Mouse (Mus musculus) neural tube, embryonic 15.5 days (tissue): Measurements from ENCODE around the gene Hpd. TPM values are rescaled to one million over a fixed set of nuclear protein-coding genes. Genes with fewer than 3 reads are reported as not detected.
A peak's percentile ranks its signal among the peaks of the same experiment; 100 is the strongest.

ENCODE experiments used
- ATAC-seq: fragments of 200-750 bp; cut with Nextera tagmentation; 2 replicates; pipeline ENCODE4 v1.8.0; 2017; ENCODE audit warnings: mild to moderate bottlenecking, moderate TSS enrichment, moderate library complexity; ENCODE audit not compliant: low FRiP score
- H3K27ac ChIP-seq: fragments of 300-500 bp; sonication (generic); replicated peaks from 2 replicates; pipeline ENCODE4 v1.5.1; 2015; ENCODE audit warnings: mild to moderate bottlenecking, inconsistent platforms
- H3K27me3 ChIP-seq: fragments of 300-500 bp; sonication (generic); replicated peaks from 2 replicates; pipeline ENCODE4 v1.6.1; 2015; ENCODE audit warnings: inconsistent platforms
- H3K36me3 ChIP-seq: fragments of 300-500 bp; sonication (generic); 2 replicates; pipeline ENCODE4 v1.6.1; 2015; ENCODE audit warnings: inconsistent platforms
- H3K4me1 ChIP-seq: fragments of 300-500 bp; sonication (generic); 2 replicates; pipeline ENCODE4 v1.6.1; 2015; ENCODE audit warnings: inconsistent platforms
- H3K4me2 ChIP-seq: fragments of 300-500 bp; sonication (generic); 2 replicates; pipeline ENCODE4 v1.6.1; 2015; ENCODE audit warnings: inconsistent platforms, mild to moderate bottlenecking, moderate library complexity
- H3K4me3 ChIP-seq: fragments of 300-500 bp; sonication (generic); replicated peaks from 2 replicates; pipeline ENCODE4 v1.5.1; 2015; ENCODE audit warnings: mild to moderate bottlenecking, inconsistent platforms
- H3K9ac ChIP-seq: fragments of 300-500 bp; sonication (generic); replicated peaks from 2 replicates; pipeline ENCODE4 v1.6.1; 2015; ENCODE audit warnings: mild to moderate bottlenecking, inconsistent platforms
- H3K9me3 ChIP-seq: fragments of 300-500 bp; sonication (generic); replicated peaks from 2 replicates; pipeline ENCODE4 v1.6.1; 2016; ENCODE audit warnings: inconsistent platforms
- WGBS: fragments of 180-500 bp; shearing (Covaris S2); methylation state at CpG from one replicate; pipeline ENCODE4 v1.1.7; 2015; ENCODE audit warnings: mixed read lengths; 5-methylcytosine and 5-hydroxymethylcytosine counted together
- polyA plus RNA-seq: library from polyadenylated mRNA; unstranded; fragments of >200 nt; fragmentation: Nextera tagmentation; extraction: Ambion mirVana; gene quantifications from 2 replicates; pipeline ENCODE4 v1.2.1, GENCODE M21; 2015

The Hpd gene
- polyA plus RNA-seq, 1 experiment from 2014 or later, result not detected

- Histone ChIP-seq H3K36me3 (peaks cover 84% of the 10 kb centered on the region), H3K9me3 (no peaks in the 10 kb centered on the region), H3K4me1 (no peaks in the 10 kb centered on the region; the same call in 1 of the 2 replicates), H3K27me3 (no peaks in the 10 kb centered on the region), H3K4me2 (no peak overlapping the region), H3K9ac (no peak overlapping the region), H3K27ac (no peak overlapping the region), H3K4me3 (no peak overlapping the region)
- 92% methylated on average over 4 of the region's 4 CpGs for WGBS
- no peak for ATAC-seq
These were observed 24.6 kb downstream of the Hpd start for GRCm38 (mm10) chr5:123157972-123158371.

- Histone ChIP-seq H3K9me3 (no peaks in the 10 kb centered on the region), H3K36me3 (peaks cover 84% of the 10 kb centered on the region), H3K27me3 (no peaks in the 10 kb centered on the region), H3K9ac (no peak overlapping the region), H3K4me2 (no peak overlapping the region), H3K27ac (no peak overlapping the region), H3K4me1 (peaks cover 4% of the 10 kb centered on the region; the same call in 1 of the 2 replicates), H3K4me3 (no peak overlapping the region)
- WGBS, result 89% methylated on average over 12 of the region's 12 CpGs
- ATAC-seq, result no peak
These were observed 25.8 kb downstream of the Hpd start for GRCm38 (mm10) chr5:123156763-123157162.

- Histone ChIP-seq H3K4me3 (no peak overlapping the region), H3K27me3 (no peaks in the 10 kb centered on the region), H3K9ac (no peak overlapping the region), H3K4me1 (peaks cover 17% of the 10 kb centered on the region), H3K27ac (no peak overlapping the region), H3K4me2 (no peak overlapping the region), H3K36me3 (peaks cover 73% of the 10 kb centered on the region), H3K9me3 (no peaks in the 10 kb centered on the region)
- no peak for ATAC-seq
- 69% methylated on average over 7 of the region's 7 CpGs for WGBS
These were observed 27.1 kb downstream of the Hpd start for GRCm38 (mm10) chr5:123155425-123155824.

- peaks cover 42% of the 10 kb centered on the region for H3K4me1 ChIP-seq
- peaks cover 61% of the 10 kb centered on the region for H3K36me3 ChIP-seq
- no peak overlapping the region for H3K4me3 ChIP-seq
- WGBS, result 67% methylated on average over 1 of the region's 1 CpGs
- ATAC-seq, result no peak
- H3K4me2 ChIP-seq, result no peak overlapping the region
- no peaks in the 10 kb centered on the region for H3K9me3 ChIP-seq
- no peaks in the 10 kb centered on the region for H3K27me3 ChIP-seq
- H3K27ac ChIP-seq, result no peak overlapping the region
- H3K9ac ChIP-seq, result no peak overlapping the region
These were observed 29.6 kb downstream of the Hpd start for GRCm38 (mm10) chr5:123152901-123153300.

- Histone ChIP-seq H3K9me3 (no peaks in the 10 kb centered on the region), H3K27me3 (no peaks in the 10 kb centered on the region), H3K4me1 (peaks cover 52% of the 10 kb centered on the region), H3K36me3 (peaks cover 61% of the 10 kb centered on the region), H3K9ac (no peak overlapping the region), H3K27ac (no peak overlapping the region), H3K4me2 (peak overlapping the region; percentile 73), H3K4me3 (no peak overlapping the region)
- WGBS, result 93% methylated on average over 18 of the region's 19 CpGs
- no peak for ATAC-seq
These were observed 30.7 kb downstream of the Hpd start for GRCm38 (mm10) chr5:123151707-123152362.

GRCm38 (mm10) chr5:123151077-123151476, 31.4 kb downstream of the Hpd start:
- no peak overlapping the region for H3K27ac ChIP-seq
- H3K4me2 ChIP-seq, result peak overlapping the region; percentile 73
- 37% methylated on average over 7 of the region's 7 CpGs for WGBS
- H3K9ac ChIP-seq, result no peak overlapping the region
- 0 out of 2 replicates have a peak, but pooled peaks have one; percentile 6 for ATAC-seq
- H3K4me1 ChIP-seq, result peaks cover 59% of the 10 kb centered on the region
- H3K27me3 ChIP-seq, result no peaks in the 10 kb centered on the region
- peak overlapping the region; percentile 43 for H3K4me3 ChIP-seq
- H3K36me3 ChIP-seq, result peaks cover 64% of the 10 kb centered on the region
- H3K9me3 ChIP-seq, result no peaks in the 10 kb centered on the region

- Histone ChIP-seq H3K4me1 (peaks cover 64% of the 10 kb centered on the region), H3K27ac (no peak overlapping the region), H3K4me3 (peak overlapping the region; percentile 43), H3K4me2 (peak overlapping the region; percentile 73), H3K9ac (peak overlapping the region; percentile 37), H3K9me3 (no peaks in the 10 kb centered on the region), H3K27me3 (no peaks in the 10 kb centered on the region), H3K36me3 (peaks cover 62% of the 10 kb centered on the region)
- WGBS, result 36% methylated on average over 7 of the region's 7 CpGs
- ATAC-seq, result peak; percentile 11; the same call in 1 of the 2 replicates
These were observed 31.9 kb downstream of the Hpd start for GRCm38 (mm10) chr5:123150641-123151040.

GRCm38 (mm10) chr5:123149451-123150400, 32.8 kb downstream of the Hpd start:
- ATAC-seq, result peak; percentile 79
- Histone ChIP-seq H3K4me1 (peaks cover 73% of the 10 kb centered on the region), H3K27me3 (no peaks in the 10 kb centered on the region), H3K9me3 (no peaks in the 10 kb centered on the region), H3K36me3 (peaks cover 58% of the 10 kb centered on the region), H3K9ac (peak overlapping the region; percentile 37), H3K4me3 (peak overlapping the region; percentile 43), H3K27ac (no peak overlapping the region), H3K4me2 (peak overlapping the region; percentile 73)
- 8% methylated on average over 19 of the region's 19 CpGs for WGBS

- WGBS, result 77% methylated on average over 25 of the region's 25 CpGs
- Histone ChIP-seq H3K4me1 (peaks cover 85% of the 10 kb centered on the region), H3K4me2 (peak overlapping the region; percentile 73), H3K9me3 (no peaks in the 10 kb centered on the region), H3K27ac (no peak overlapping the region), H3K4me3 (no peak overlapping the region), H3K36me3 (peaks cover 45% of the 10 kb centered on the region), H3K27me3 (no peaks in the 10 kb centered on the region), H3K9ac (no peak overlapping the region)
- no peak for ATAC-seq
These were observed 34.3 kb downstream of the Hpd start for GRCm38 (mm10) chr5:123148073-123148722.

- WGBS, result 86% methylated on average over 17 of the region's 17 CpGs
- H3K27ac ChIP-seq, result no peak overlapping the region
- no peaks in the 10 kb centered on the region for H3K27me3 ChIP-seq
- no peak for ATAC-seq
- no peak overlapping the region for H3K9ac ChIP-seq
- peaks cover 85% of the 10 kb centered on the region for H3K4me1 ChIP-seq
- H3K36me3 ChIP-seq, result peaks cover 39% of the 10 kb centered on the region
- no peak overlapping the region for H3K4me3 ChIP-seq
- H3K4me2 ChIP-seq, result no peak overlapping the region
- H3K9me3 ChIP-seq, result no peaks in the 10 kb centered on the region
These were observed 35.0 kb downstream of the Hpd start for GRCm38 (mm10) chr5:123147569-123147968.

GRCm38 (mm10) chr5:123146357-123146756, 36.2 kb downstream of the Hpd start:
- Histone ChIP-seq H3K9ac (no peak overlapping the region), H3K4me2 (peak overlapping the region; percentile 98; the same call in 1 of the 2 replicates), H3K27ac (no peak overlapping the region), H3K4me3 (no peak overlapping the region), H3K9me3 (no peaks in the 10 kb centered on the region), H3K36me3 (peaks cover 33% of the 10 kb centered on the region), H3K27me3 (no peaks in the 10 kb centered on the region), H3K4me1 (peaks cover 77% of the 10 kb centered on the region)
- WGBS, result 84% methylated on average over 11 of the region's 11 CpGs
- ATAC-seq, result no peak
